Mouse (Mus musculus) E14TG2a.4 (cell line): ENCODE data around the gene D17Wsu92e.

Source experiments
- CTCF ChIP-seq: conservative IDR thresholded peaks from 2 replicates; pipeline ENCODE4 v1.5.1; 2014; ENCODE audit warnings: low read length
- POU5F1 ChIP-seq: IDR thresholded peaks from 2 replicates; pipeline ENCODE4 v1.6.1; 2014; ENCODE audit warnings: low read length, borderline replicate concordance

- TF ChIP-seq CTCF (peak; percentile 15; the same call in 1 of the 2 replicates), POU5F1 (no peak)
These were observed 117.9 kb downstream of the D17Wsu92e start for GRCm38 (mm10) chr17:27702518-27702917.
